In the genomic region with DNA sequence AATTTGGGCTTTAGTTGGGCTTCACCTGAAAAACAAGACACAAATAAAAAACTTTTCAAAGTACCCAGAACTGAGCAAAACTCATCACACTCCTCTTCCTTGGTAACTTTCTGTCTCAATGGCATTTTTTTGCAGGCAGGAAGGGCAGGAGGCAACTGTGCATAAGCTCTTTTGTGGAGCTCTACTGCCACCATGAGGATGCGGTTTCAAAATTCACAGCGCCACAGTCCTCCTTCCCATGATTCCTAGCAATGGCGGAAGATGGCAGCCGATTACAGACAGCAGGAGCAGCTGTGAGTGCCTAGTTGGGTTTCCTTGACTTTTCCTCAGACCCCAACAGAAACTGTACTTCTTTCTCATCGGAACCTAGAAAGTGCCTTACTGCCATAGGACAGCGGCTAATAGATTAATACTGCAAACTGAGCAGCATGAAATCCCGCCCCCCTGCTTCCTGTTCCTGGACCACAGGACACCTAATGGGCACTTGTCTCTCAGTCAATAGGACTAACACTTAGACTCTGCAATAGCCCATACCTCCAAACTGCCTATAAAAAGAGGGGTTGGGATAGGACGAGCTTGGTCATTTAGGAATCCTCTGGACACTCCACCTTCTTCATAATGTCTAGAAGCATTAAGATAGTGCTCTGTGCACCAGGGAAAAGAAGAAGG, we compare ENCODE assay signal across 8 mouse cellular contexts.
DNase-seq lines count a peak whose midpoint lies in the region; ATAC-seq and TF ChIP-seq lines count a peak whose summit lies in the region.
"Had no signal": no experiment of that assay in that cellular context is flagged by ENCODE, and none has a peak within 500 bp of the region (broad histone marks: within the 10 kb centered on the region; RNA-seq: fewer than 3 reads in every experiment).

No protein-coding gene starts in this region.

- no peak for TF ChIP-seq POLR2A in limb, embryonic 14.5 days (IDR thresholded peaks at IDR 0.05; ENCODE audit: borderline replicate concordance, extremely low read depth, insufficient read depth, insufficient read length)

- peak overlapping the region; percentile 29 for H3K4me3 ChIP-seq in left cerebral cortex, adult 2 months
- peak overlapping the region; percentile 34 for H3K4me3 ChIP-seq in heart, embryonic 13.5 days
- peak overlapping the region; percentile 17 for H3K4me3 ChIP-seq in limb, embryonic 14.5 days (replicated peaks; ENCODE audit: low read length)
- no peak overlapping the region for H3K4me3 ChIP-seq in neural tube, embryonic 14.5 days (ENCODE audit: low read depth, low read length)
- H3K4me3 ChIP-seq: layer of hippocampus, adult 2 months had no signal

- peak; percentile 49 for TF ChIP-seq CTCF in left cerebral cortex, adult 2 months (IDR thresholded peaks at IDR 0.05)

- DNase-seq in left cerebral cortex, adult 2 months (ENCODE audit: extremely low spot score in 1 of 2, low spot score in 2 of 2) = peak in 1 of 2 experiments; percentile 80
- no peak for DNase-seq in left cerebral cortex, postnatal 10 days (ENCODE audit: extremely low spot score in 1 of 2, low spot score in 2 of 2)
- peak; percentile 74 for DNase-seq in embryo, embryonic 10.5 days (ENCODE audit: low spot score)
- DNase-seq in limb, embryonic 14.5 days (ENCODE audit: low spot score) = no peak
- DNase-seq in adipocyte (ENCODE audit: low spot score) = no peak

- 67% methylated on average over 8 of the region's 8 CpGs for WGBS in heart, embryonic 13.5 days
- 67% methylated on average over 8 of the region's 8 CpGs for WGBS in limb, embryonic 14.5 days
- WGBS in neural tube, embryonic 14.5 days = 76% methylated on average over 8 of the region's 8 CpGs

- no peak overlapping the region for H3K9ac ChIP-seq in heart, embryonic 13.5 days
- no peak overlapping the region for H3K9ac ChIP-seq in limb, embryonic 14.5 days (ENCODE audit: low read depth, low read length, severe bottlenecking)
- H3K9ac ChIP-seq in neural tube, embryonic 14.5 days (replicated peaks; ENCODE audit: low read depth, low read length) = no peak overlapping the region

- intact Hi-C loops in left cerebral cortex, adult 2 months (cut with DNase I) = no loop called here
- intact Hi-C loops in left cerebral cortex, postnatal 10 days (cut with DNase I) = no loop called here

- H3K27ac ChIP-seq in left cerebral cortex, adult 2 months = peak overlapping the region; percentile 66
- no peak overlapping the region for H3K27ac ChIP-seq in heart, embryonic 13.5 days (replicated peaks)
- no peak overlapping the region for H3K27ac ChIP-seq in limb, embryonic 14.5 days (replicated peaks; ENCODE audit: low read depth, low read length)
- no peak overlapping the region; the same call in 1 of the 2 replicates for H3K27ac ChIP-seq in neural tube, embryonic 14.5 days (ENCODE audit: low read depth, low read length)
- H3K27ac ChIP-seq: layer of hippocampus, adult 2 months had no signal

- no peak for ATAC-seq in heart, embryonic 13.5 days (ENCODE audit: extremely low read depth, insufficient number of reproducible peaks, low FRiP score, low TSS enrichment)
- ATAC-seq in limb, embryonic 14.5 days (ENCODE audit: low FRiP score, low read depth) = no peak
- ATAC-seq in neural tube, embryonic 14.5 days (ENCODE audit: low read depth) = peak; percentile 60

- no peaks in the 10 kb centered on the region for H3K9me3 ChIP-seq in heart, embryonic 13.5 days
- H3K9me3 ChIP-seq in limb, embryonic 14.5 days (ENCODE audit: control insufficient read depth, low read length) = no peaks in the 10 kb centered on the region
- no peaks in the 10 kb centered on the region for H3K9me3 ChIP-seq in neural tube, embryonic 14.5 days (ENCODE audit: control insufficient read depth, low read length)

- H3K4me1 ChIP-seq in heart, embryonic 13.5 days = no peaks in the 10 kb centered on the region
- no peaks in the 10 kb centered on the region for H3K4me1 ChIP-seq in limb, embryonic 14.5 days (ENCODE audit: control insufficient read depth, insufficient read depth, low read length)
- H3K4me1 ChIP-seq in neural tube, embryonic 14.5 days (ENCODE audit: control insufficient read depth, insufficient read depth, low read length) = no peaks in the 10 kb centered on the region

- no peaks in the 10 kb centered on the region for H3K27me3 ChIP-seq in heart, embryonic 13.5 days (replicated peaks)
- H3K27me3 ChIP-seq in limb, embryonic 14.5 days (ENCODE audit: control insufficient read depth, insufficient read depth, low read length) = no peaks in the 10 kb centered on the region
- no peaks in the 10 kb centered on the region for H3K27me3 ChIP-seq in neural tube, embryonic 14.5 days (ENCODE audit: control insufficient read depth, insufficient read depth, low read length)

- H3K4me2 ChIP-seq in heart, embryonic 13.5 days = peak overlapping the region; percentile 34
- peak overlapping the region; percentile 16; the same call in 1 of the 2 replicates for H3K4me2 ChIP-seq in limb, embryonic 14.5 days (replicated peaks; ENCODE audit: low read depth, low read length, severe bottlenecking)
- H3K4me2 ChIP-seq in neural tube, embryonic 14.5 days (ENCODE audit: low read depth, low read length) = peak overlapping the region; percentile 24; the same call in 1 of the 2 replicates

- peaks cover 58% of the 10 kb centered on the region for H3K36me3 ChIP-seq in heart, embryonic 13.5 days
- H3K36me3 ChIP-seq in limb, embryonic 14.5 days (ENCODE audit: control insufficient read depth, insufficient read depth, low read length) = peaks cover 8% of the 10 kb centered on the region; the same call in 1 of the 2 replicates
- no peaks in the 10 kb centered on the region for H3K36me3 ChIP-seq in neural tube, embryonic 14.5 days (ENCODE audit: control insufficient read depth, insufficient read depth, low read length)
